Mouse (Mus musculus): ENCODE measurements around the gene Cadps2. TPM values are rescaled to one million over a fixed set of nuclear protein-coding genes. Genes with fewer than 3 reads are reported as not detected.

Cadps2 gene
- total and polyA plus RNA-seq, 3 experiments, result not detected

DNA sequence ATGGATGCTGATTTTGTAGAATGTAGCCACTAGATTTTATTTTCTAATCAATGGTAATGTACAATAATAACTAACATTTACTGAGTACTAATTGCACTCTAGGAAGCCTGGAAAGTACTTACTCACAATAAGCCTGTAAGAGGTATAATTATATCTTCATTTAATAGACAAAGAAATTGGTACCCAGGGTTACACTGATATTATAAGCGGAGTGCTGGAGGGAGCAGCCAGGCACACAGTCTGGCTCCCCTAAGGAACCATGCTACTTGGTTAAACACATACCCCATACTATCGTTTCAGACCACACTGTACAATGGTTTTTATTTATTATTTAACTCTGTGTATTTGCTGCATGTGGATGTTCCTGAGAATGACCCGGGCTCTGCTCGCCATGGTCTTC is 544.5 kb downstream of the Cadps2 start:
- TF ChIP-seq CTCF (conservative IDR thresholded peaks at IDR 0.05 in 1 of 2, IDR thresholded peaks at IDR 0.05 in 1 of 2; ENCODE audit: low read depth in 2 of 2, low read length in 2 of 2) (no peak), IRF4 (IDR thresholded peaks at IDR 0.05; ENCODE audit: low read depth, low read length) (no peak), RCOR1 (conservative IDR thresholded peaks at IDR 0.05; ENCODE audit: low read depth, low read length) (no peak), MEF2A (IDR thresholded peaks at IDR 0.05; ENCODE audit: borderline replicate concordance, low read depth, low read length) (no peak), ZC3H11A (IDR thresholded peaks at IDR 0.05; ENCODE audit: low read depth, low read length) (no peak), MAFK (IDR thresholded peaks at IDR 0.05; ENCODE audit: insufficient replicate concordance, low read length) (no peak), MYC (IDR thresholded peaks at IDR 0.05; ENCODE audit: low read depth, low read length) (no peak), KAT2A (IDR thresholded peaks at IDR 0.05; ENCODE audit: insufficient replicate concordance, low read length) (no peak), SMC3 (IDR thresholded peaks at IDR 0.05; ENCODE audit: low read depth, low read length) (no peak), TCF12 (IDR thresholded peaks at IDR 0.05; ENCODE audit: low read depth, low read length) (no peak), TBP (conservative IDR thresholded peaks at IDR 0.05; ENCODE audit: low read depth, low read length) (no peak), ELF1 (IDR thresholded peaks at IDR 0.05; ENCODE audit: low read depth, low read length) (no peak), UBTF (IDR thresholded peaks at IDR 0.05; ENCODE audit: low read depth, low read length) (no peak), USF2 (conservative IDR thresholded peaks at IDR 0.05; ENCODE audit: low read depth, low read length) (no peak), PAX5 (IDR thresholded peaks at IDR 0.05; ENCODE audit: low read length) (no peak), ZMIZ1 (IDR thresholded peaks at IDR 0.05; ENCODE audit: low read depth, low read length) (no peak), POLR2AphosphoS2 (IDR thresholded peaks at IDR 0.05; ENCODE audit: low read depth, low read length) (no peak)
- H3K36me3 ChIP-seq (replicated peaks in 1 of 2; ENCODE audit: control insufficient read depth in 1 of 2, insufficient read depth in 1 of 2, low read length in 1 of 2), result no peaks in the 10 kb centered on the region

GRCm38 (mm10) chr6:23288752-23289151 is 550.5 kb downstream of the Cadps2 start:
- H3K79me2 ChIP-seq (replicated peaks; ENCODE audit: control insufficient read depth, extremely low read depth, insufficient read depth, poor library complexity, severe bottlenecking), result no peaks in the 10 kb centered on the region
- in situ Hi-C loops (cut with MboI; ENCODE audit: low pct_ligation_motif_present, low pct_unique_long_range_greater_than_20kb, low sequenced_read_pairs) (no loop called here), dilution Hi-C loops (cut with MboI; ENCODE audit: extremely low pct_ligation_motif_present, extremely low pct_unique_long_range_greater_than_20kb, low sequenced_read_pairs) (no loop called here)
- no peak overlapping the region for H3K9ac ChIP-seq (ENCODE audit: insufficient read depth, low read depth)
- DNase-seq (ENCODE audit: extremely low read depth), result no peak
- no peaks in the 10 kb centered on the region for H3K27me3 ChIP-seq (replicated peaks)
- H3K4me2 ChIP-seq (ENCODE audit: insufficient read depth, low read depth, poor library complexity, severe bottlenecking), result no peak overlapping the region
- no peak overlapping the region for H3K4me3 ChIP-seq (replicated peaks in 1 of 3; ENCODE audit: low read depth in 2 of 3, low read length in 2 of 3, poor library complexity in 1 of 3)
- no peak overlapping the region for H3K27ac ChIP-seq (ENCODE audit: insufficient read depth, low read depth)
- no peak for TF ChIP-seq MEF2A (IDR thresholded peaks at IDR 0.05; ENCODE audit: borderline replicate concordance, low read depth, low read length)
- TF ChIP-seq TCF12 (IDR thresholded peaks at IDR 0.05; ENCODE audit: low read depth, low read length), result no peak
- TF ChIP-seq CHD1 (IDR thresholded peaks at IDR 0.05; ENCODE audit: low read depth, low read length), result no peak
- no peak for TF ChIP-seq EP300 (IDR thresholded peaks at IDR 0.05; ENCODE audit: low read length)
- no peak for TF ChIP-seq POLR2A (IDR thresholded peaks at IDR 0.05; ENCODE audit: low read depth, low read length)
- TF ChIP-seq MXI1 (IDR thresholded peaks at IDR 0.05; ENCODE audit: low read depth, low read length), result no peak
- TF ChIP-seq POLR2AphosphoS2 (IDR thresholded peaks at IDR 0.05; ENCODE audit: low read depth, low read length), result no peak
- TF ChIP-seq NRF1 (IDR thresholded peaks at IDR 0.05; ENCODE audit: low read depth, low read length), result no peak
- no peak for TF ChIP-seq IRF4 (IDR thresholded peaks at IDR 0.05; ENCODE audit: low read depth, low read length)
- no peak for TF ChIP-seq MYC (IDR thresholded peaks at IDR 0.05; ENCODE audit: low read depth, low read length)
- no peak for TF ChIP-seq RAD21 (IDR thresholded peaks at IDR 0.05; ENCODE audit: low read depth, low read length)
- TF ChIP-seq PAX5 (IDR thresholded peaks at IDR 0.05; ENCODE audit: low read length), result no peak
- TF ChIP-seq ELF1 (IDR thresholded peaks at IDR 0.05; ENCODE audit: low read depth, low read length), result no peak
- no peak for TF ChIP-seq KAT2A (IDR thresholded peaks at IDR 0.05; ENCODE audit: insufficient replicate concordance, low read length)
- no peak for TF ChIP-seq E2F4 (IDR thresholded peaks at IDR 0.05; ENCODE audit: insufficient replicate concordance, low read depth, low read length)
- no peaks in the 10 kb centered on the region for H3K4me1 ChIP-seq (ENCODE audit: control insufficient read depth in 1 of 2, insufficient read depth in 2 of 2)
- H3K36me3 ChIP-seq (replicated peaks in 1 of 2; ENCODE audit: control insufficient read depth in 1 of 2, insufficient read depth in 1 of 2, low read length in 1 of 2), result no peaks in the 10 kb centered on the region
- H3K9me3 ChIP-seq (replicated peaks; ENCODE audit: low read length), result no peaks in the 10 kb centered on the region

More for the DNA sequence above, 544.5 kb downstream of the Cadps2 start:
- no peak overlapping the region for H3K4me2 ChIP-seq (ENCODE audit: insufficient read depth, low read depth, poor library complexity, severe bottlenecking)
- no peaks in the 10 kb centered on the region for H3K79me2 ChIP-seq (replicated peaks; ENCODE audit: control insufficient read depth, extremely low read depth, insufficient read depth, poor library complexity, severe bottlenecking)
- dilution Hi-C loops (cut with MboI; ENCODE audit: extremely low pct_ligation_motif_present, extremely low pct_unique_long_range_greater_than_20kb, low sequenced_read_pairs), result no loop called here
- in situ Hi-C loops (cut with MboI; ENCODE audit: low pct_ligation_motif_present, low pct_unique_long_range_greater_than_20kb, low sequenced_read_pairs), result no loop called here
- no peaks in the 10 kb centered on the region for H3K27me3 ChIP-seq (replicated peaks)
- no peaks in the 10 kb centered on the region for H3K4me1 ChIP-seq (ENCODE audit: control insufficient read depth in 1 of 2, insufficient read depth in 2 of 2)
- no peaks in the 10 kb centered on the region for H3K9me3 ChIP-seq (replicated peaks; ENCODE audit: low read length)
- H3K9ac ChIP-seq (ENCODE audit: insufficient read depth, low read depth), result no peak overlapping the region
- no peak for DNase-seq (ENCODE audit: extremely low read depth)
- no peak overlapping the region for H3K4me3 ChIP-seq (replicated peaks in 1 of 3; ENCODE audit: low read depth in 2 of 3, low read length in 2 of 3, poor library complexity in 1 of 3)
- H3K27ac ChIP-seq (ENCODE audit: insufficient read depth, low read depth), result no peak overlapping the region

Data from CH12.LX (cell line).